Mouse (Mus musculus) ES-E14 (cell line): ENCODE measurements at regions not wholly inside any gene's neighbourhood (a gene's known extent, or its start where the extent isn't known, plus 50 kb on each side); places are given as distances from the start of the nearest gene placed in this dataset.

ENCODE experiments used
- CHD2 ChIP-seq: IDR thresholded peaks from 2 replicates; pipeline ENCODE4 v1.6.1; 2014; ENCODE audit warnings: mild to moderate bottlenecking, low read depth, low read length, inconsistent platforms
- HCFC1 ChIP-seq: IDR thresholded peaks from 2 replicates; pipeline ENCODE4 v1.6.1; 2012; ENCODE audit warnings: low read length, inconsistent platforms, borderline replicate concordance; ENCODE audit not compliant: insufficient read depth
- MAFK ChIP-seq: IDR thresholded peaks from 2 replicates; pipeline ENCODE4 v1.6.1; 2014; ENCODE audit warnings: mild to moderate bottlenecking, low read depth, low read length, inconsistent platforms; ENCODE audit not compliant: insufficient read depth
- ZC3H11A ChIP-seq: IDR thresholded peaks from 2 replicates; pipeline ENCODE4 v1.6.1; 2012; ENCODE audit warnings: low read depth, mild to moderate bottlenecking, inconsistent platforms, low read length, borderline replicate concordance

DNA sequence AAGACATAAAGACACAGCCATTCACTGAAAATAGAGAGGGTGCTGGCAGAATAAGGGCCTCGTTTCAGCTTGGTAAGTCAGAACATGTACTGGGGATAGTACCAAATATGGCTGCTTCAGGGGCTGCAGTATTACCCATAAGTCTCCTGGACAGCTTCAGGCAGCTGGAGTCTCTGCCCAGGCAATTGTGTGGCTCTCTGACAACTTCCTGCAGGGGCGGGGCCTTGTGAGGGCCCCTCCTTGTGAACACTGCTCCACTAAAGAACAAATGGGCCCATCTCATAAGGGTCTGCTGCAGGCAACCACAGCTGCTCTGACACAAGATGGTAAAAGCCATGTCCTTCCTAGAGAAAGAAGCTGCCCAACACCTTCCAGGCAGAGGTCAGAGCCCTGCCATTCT lies 102.4 kb upstream of the Smad3 start:
- TF ChIP-seq ZC3H11A (no peak), HCFC1 (no peak), CHD2 (no peak), MAFK (no peak)
